Mouse (Mus musculus) CH12.LX (cell line): ENCODE results near the gene Nlrc5. TPM values are rescaled to one million over a fixed set of nuclear protein-coding genes. Genes with fewer than 3 reads are reported as not detected.

ENCODE experiments used
- DNase-seq: peaks from one replicate; pipeline ENCODE4 v3.0.0-alpha.2; 2013; ENCODE audit errors: extremely low read depth
- H3K27ac ChIP-seq: 2 replicates; pipeline ENCODE4 v1.5.1; 2012; ENCODE audit warnings: low read depth, mild to moderate bottlenecking, control low read depth, moderate library complexity; ENCODE audit not compliant: insufficient read depth
- H3K27me3 ChIP-seq: replicated peaks from 2 replicates; pipeline ENCODE3; 2012; ENCODE audit warnings: inconsistent platforms
- H3K36me3 ChIP-seq, 2 experiments: replicated peaks in 1 of 2; 2 replicates each; pipeline versions ENCODE3 to v1.6.1; 2012; ENCODE audit warnings: inconsistent platforms in 1 of 2, low read length in 1 of 2, mild to moderate bottlenecking in 1 of 2, mixed read lengths in 1 of 2, moderate library complexity in 1 of 2; ENCODE audit not compliant: control insufficient read depth in 1 of 2, insufficient read depth in 1 of 2
- H3K4me1 ChIP-seq, 2 experiments: 2 replicates each; pipeline ENCODE4 v1.6.1; 2012; ENCODE audit warnings: inconsistent platforms in 1 of 2, moderate library complexity in 1 of 2; ENCODE audit not compliant: insufficient read depth in 2 of 2, control insufficient read depth in 1 of 2
- H3K4me2 ChIP-seq: 2 replicates; pipeline ENCODE4 v1.6.1; 2012; ENCODE audit warnings: low read depth, mild to moderate bottlenecking, control low read depth; ENCODE audit not compliant: poor library complexity, insufficient read depth, severe bottlenecking
- H3K4me3 ChIP-seq, 3 experiments: fragments of 150-350 bp in 1 of 3; sonication (generic) in 1 of 3; replicated peaks in 1 of 3; 2 replicates each; pipeline versions ENCODE3 to v1.5.1; 2011 to 2012; ENCODE audit warnings: low read depth in 2 of 3, low read length in 2 of 3, mild to moderate bottlenecking in 2 of 3, moderate library complexity in 2 of 3, control low read depth in 1 of 3, improper control_type of control experiment in 1 of 3, inconsistent platforms in 1 of 3, mixed read lengths in 1 of 3; ENCODE audit not compliant: poor library complexity in 1 of 3
- H3K79me2 ChIP-seq: replicated peaks from 2 replicates; pipeline ENCODE4 v1.6.1; 2012; ENCODE audit warnings: mild to moderate bottlenecking, moderate library complexity; ENCODE audit not compliant: control insufficient read depth, poor library complexity, insufficient read depth, severe bottlenecking; ENCODE audit errors: extremely low read depth
- H3K9ac ChIP-seq: 2 replicates; pipeline ENCODE4 v1.6.1; 2012; ENCODE audit warnings: low read depth, mild to moderate bottlenecking, control low read depth, moderate library complexity; ENCODE audit not compliant: insufficient read depth
- H3K9me3 ChIP-seq: replicated peaks from 2 replicates; pipeline ENCODE3; 2012; ENCODE audit warnings: low read length, inconsistent platforms, mixed read lengths
- BHLHE40 ChIP-seq: IDR thresholded peaks from 2 replicates; pipeline ENCODE4 v1.6.1; 2011; ENCODE audit warnings: mild to moderate bottlenecking, low read depth, low read length, improper control_type of control experiment
- CTCF ChIP-seq, 2 experiments: IDR thresholded peaks in 1 of 2; conservative IDR thresholded peaks in 1 of 2; 2 replicates each; pipeline ENCODE4 v1.5.1; 2011 to 2012; ENCODE audit warnings: low read depth in 2 of 2, low read length in 2 of 2, improper control_type of control experiment in 1 of 2, inconsistent platforms in 1 of 2, mild to moderate bottlenecking in 1 of 2, moderate library complexity in 1 of 2
- GABPA ChIP-seq: IDR thresholded peaks from 2 replicates; pipeline ENCODE4 v1.6.1; 2012; ENCODE audit warnings: low read depth, low read length, improper control_type of control experiment, inconsistent platforms; ENCODE audit not compliant: insufficient replicate concordance
- IRF4 ChIP-seq: IDR thresholded peaks from 2 replicates; pipeline ENCODE4 v1.6.1; 2014; ENCODE audit warnings: low read depth, mild to moderate bottlenecking, inconsistent platforms, low read length, improper control_type of control experiment
- JUN ChIP-seq: IDR thresholded peaks from 2 replicates; pipeline ENCODE4 v1.6.1; 2011; ENCODE audit warnings: low read depth, mild to moderate bottlenecking, low read length, improper control_type of control experiment, moderate library complexity; ENCODE audit not compliant: insufficient read depth
- MXI1 ChIP-seq: IDR thresholded peaks from 2 replicates; pipeline ENCODE4 v1.6.1; 2011; ENCODE audit warnings: mild to moderate bottlenecking, low read depth, low read length, improper control_type of control experiment
- NRF1 ChIP-seq: IDR thresholded peaks from 2 replicates; pipeline ENCODE4 v1.6.1; 2014; ENCODE audit warnings: low read depth, mild to moderate bottlenecking, inconsistent platforms, low read length, improper control_type of control experiment, moderate library complexity
- PAX5 ChIP-seq: IDR thresholded peaks from 2 replicates; pipeline ENCODE4 v1.6.1; 2012; ENCODE audit warnings: low read length, inconsistent platforms, mixed read lengths
- POLR2A ChIP-seq: IDR thresholded peaks from 2 replicates; pipeline ENCODE4 v1.6.1; 2011; ENCODE audit warnings: low read depth, mild to moderate bottlenecking, improper control_type of control experiment, low read length
- POLR2AphosphoS2 ChIP-seq: IDR thresholded peaks from 2 replicates; pipeline ENCODE4 v1.6.1; 2011; ENCODE audit warnings: low read depth, low read length, improper control_type of control experiment
- RAD21 ChIP-seq: IDR thresholded peaks from 2 replicates; pipeline ENCODE4 v1.6.1; 2011; ENCODE audit warnings: low read depth, mild to moderate bottlenecking, low read length, improper control_type of control experiment, moderate library complexity
- SMC3 ChIP-seq: IDR thresholded peaks from 2 replicates; pipeline ENCODE4 v1.6.1; 2011; ENCODE audit warnings: low read depth, low read length, improper control_type of control experiment
- UBTF ChIP-seq: IDR thresholded peaks from 2 replicates; pipeline ENCODE4 v1.6.1; 2012; ENCODE audit warnings: low read depth, mild to moderate bottlenecking, inconsistent platforms, low read length, improper control_type of control experiment, moderate library complexity
- ZC3H11A ChIP-seq: IDR thresholded peaks from 2 replicates; pipeline ENCODE4 v1.6.1; 2012; ENCODE audit warnings: low read depth, mild to moderate bottlenecking, inconsistent platforms, low read length, improper control_type of control experiment
- dilution Hi-C: fragments of 300-500 bp; cut with MboI; formaldehyde crosslinking; loops from 2 replicates; pipeline ENCODE4 v1.14.3; 2020; ENCODE audit warnings: low sequenced_read_pairs; ENCODE audit not compliant: extremely low pct_unique_long_range_greater_than_20kb, extremely low pct_ligation_motif_present
- in situ Hi-C: fragments of 300-500 bp; cut with MboI; formaldehyde crosslinking; loops from 3 replicates; pipeline ENCODE4 v1.14.3; 2019; ENCODE audit warnings: low sequenced_read_pairs, low pct_ligation_motif_present, low pct_unique_long_range_greater_than_20kb, mixed read lengths
- polyA plus RNA-seq: library from polyadenylated mRNA; unstranded; fragments of >175 nt; gene quantifications from 2 replicates; pipeline ENCODE4 v1.2.1, GENCODE M21; 2012; ENCODE audit warnings: low read depth; ENCODE audit not compliant: insufficient read length
- total RNA-seq, 2 experiments: library from RNA; depleted of rRNA; stranded (reverse); fragments of 300-350 nt in 1 of 2; fragments of >200 nt in 1 of 2; gene quantifications; 2 replicates each; pipeline ENCODE4 v1.2.3; 2012 to 2014

Gene Nlrc5
- total and polyA plus RNA-seq, 3 experiments = 58.6 to 72.5 (median 60.2) TPM

GRCm38 (mm10) chr8:94395851-94396540, 38.2 kb upstream of the Nlrc5 start:
- in situ Hi-C loops (no loop called here), dilution Hi-C loops (no loop called here)
- Histone ChIP-seq H3K36me3 (peaks cover 75 to 96% of the 10 kb centered on the region in 2 experiments), H3K9ac (no peak overlapping the region), H3K27me3 (no peaks in the 10 kb centered on the region), H3K4me2 (no peak overlapping the region), H3K79me2 (peaks cover 14% of the 10 kb centered on the region; the same call in 1 of the 2 replicates), H3K27ac (no peak overlapping the region), H3K4me3 (no peak overlapping the region), H3K4me1 (peaks cover 5 to 56% of the 10 kb centered on the region in 2 experiments; a peak in 2 of 4 replicates), H3K9me3 (no peaks in the 10 kb centered on the region)
- no peak for DNase-seq
- TF ChIP-seq PAX5 = no peak
- TF ChIP-seq POLR2AphosphoS2 = peak; percentile 96
- TF ChIP-seq POLR2A = peak; percentile 15; the same call in 1 of the 2 replicates

DNA sequence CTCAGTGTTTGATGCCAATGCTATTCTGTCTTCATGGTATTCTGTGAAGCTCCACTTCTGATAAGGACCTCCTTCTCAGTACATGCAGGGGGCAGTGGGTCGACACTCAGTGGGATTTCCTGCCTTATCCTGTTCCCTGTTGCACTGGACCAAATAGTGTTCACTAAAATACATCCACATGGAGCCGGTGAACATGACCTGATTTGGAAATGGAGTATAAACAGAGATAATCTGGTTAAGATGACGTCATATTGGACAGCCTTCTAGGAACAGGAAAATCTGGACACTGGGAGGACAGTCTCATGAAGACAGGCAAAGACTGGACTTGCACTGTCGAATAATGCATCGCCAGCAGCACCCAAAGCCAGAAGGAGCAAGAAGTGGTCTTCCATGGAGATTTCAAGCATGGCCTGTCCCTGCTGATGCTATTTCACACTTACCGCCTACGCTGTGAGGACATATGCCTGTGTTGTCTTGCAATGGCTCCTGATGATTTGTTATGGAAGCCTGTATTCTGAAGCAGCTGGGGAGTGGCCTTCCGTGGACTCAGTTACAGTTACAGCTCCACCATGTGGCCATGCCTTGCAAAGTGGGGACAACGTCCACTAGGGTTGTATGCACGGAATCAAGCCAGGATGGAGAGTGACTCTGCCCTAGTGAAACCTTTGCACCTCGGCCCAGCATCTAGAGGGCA, 37.0 kb upstream of the Nlrc5 start:
- H3K79me2 ChIP-seq = peaks cover 6% of the 10 kb centered on the region; the same call in 1 of the 2 replicates
- no peak overlapping the region for H3K4me2 ChIP-seq
- no peaks in the 10 kb centered on the region for H3K9me3 ChIP-seq
- no peak overlapping the region for H3K9ac ChIP-seq
- in situ Hi-C loops = no loop called here
- dilution Hi-C loops = no loop called here
- H3K36me3 ChIP-seq = peaks cover 69 to 93% of the 10 kb centered on the region in 2 experiments
- peak; percentile 58 for DNase-seq
- no peak overlapping the region for H3K4me3 ChIP-seq
- TF ChIP-seq GABPA (no peak), CTCF (conservative IDR thresholded peaks at IDR 0.05 in 1 of 2, IDR thresholded peaks at IDR 0.05 in 1 of 2; ENCODE audit: low read depth in 2 of 2, low read length in 2 of 2) (peak; percentile 7 to 90; a peak in 2 of 4 replicates), UBTF (no peak), IRF4 (peak; percentile 43; the same call in 1 of the 2 replicates), NRF1 (no peak), BHLHE40 (no peak), RAD21 (peak; percentile 69), JUN (no peak), SMC3 (peak; percentile 95), MXI1 (no peak), ZC3H11A (peak; percentile 68)
- H3K4me1 ChIP-seq = peaks cover 0 to 44% of the 10 kb centered on the region in 2 experiments; a peak in 2 of 4 replicates
- H3K27me3 ChIP-seq = no peaks in the 10 kb centered on the region
- H3K27ac ChIP-seq = no peak overlapping the region
